Mouse (Mus musculus): ENCODE results near the gene Surf2.

The Surf2 gene

GRCm38 (mm10) chr2:26963923-26964723 lies 48.0 kb downstream of the Surf2 start, which contains the start of gene Rexo4:
Gene Rexo4 (minus strand): TSS chr2:26964386.
- peak; percentile 97 for DNase-seq

- no peak for DNase-seq
These were observed 48.7 kb downstream of the Surf2 start for GRCm38 (mm10) chr2:26964724-26965370.

- no peak for DNase-seq
These were observed 51.1 kb downstream of the Surf2 start for GRCm38 (mm10) chr2:26967262-26967661.
